ENCODE assay signal across 11 mouse cellular contexts in genomic region chr7:96775080-96775486, GRCm38 (mm10).
A peak's percentile ranks its signal among the peaks of the same experiment; 100 is the strongest.
DNase-seq lines count a peak whose midpoint lies in the region; ATAC-seq and TF ChIP-seq lines count a peak whose summit lies in the region.
"Had no signal": no experiment of that assay in that cellular context is flagged by ENCODE, and none has a peak within 500 bp of the region (broad histone marks: within the 10 kb centered on the region; RNA-seq: fewer than 3 reads in every experiment).

No protein-coding gene starts in this region.

- H3K4me2 ChIP-seq in heart, embryonic 13.5 days: no peak overlapping the region
- H3K4me2 ChIP-seq in lung, embryonic 14.5 days: no peak overlapping the region
- H3K4me2 ChIP-seq in embryonic facial prominence, embryonic 15.5 days (replicated peaks): no peak overlapping the region

- TF ChIP-seq CTCF in lung, embryonic 14.5 days (IDR thresholded peaks at IDR 0.05; ENCODE audit: low read depth): no peak

- peaks cover 19% of the 10 kb centered on the region for H3K4me1 ChIP-seq in heart, embryonic 13.5 days
- H3K4me1 ChIP-seq in lung, embryonic 14.5 days (ENCODE audit: insufficient read depth): peaks cover 17% of the 10 kb centered on the region
- H3K4me1 ChIP-seq in embryonic facial prominence, embryonic 15.5 days: peaks cover 25% of the 10 kb centered on the region

- WGBS in heart, embryonic 13.5 days: 61% methylated on average over 6 of the region's 6 CpGs
- 23% methylated on average over 6 of the region's 6 CpGs for WGBS in lung, embryonic 14.5 days
- WGBS in embryonic facial prominence, embryonic 15.5 days: 10% methylated on average over 6 of the region's 6 CpGs

- no peak for DNase-seq in heart, adult 9 months (ENCODE audit: low spot score in 2 of 2)
- peak; percentile 78 for DNase-seq in lung, embryonic 14.5 days
- no peak for DNase-seq in lung, postnatal 36 days
- peak; percentile 47 for DNase-seq in retina, embryonic 14.5 days (ENCODE audit: low spot score)
- DNase-seq in thymus, postnatal 25 days: no peak
- no peak for DNase-seq in ovary, adult 18-20 months (ENCODE audit: low spot score)
- DNase-seq: cerebellum, postnatal 14 days; gastrocnemius, postnatal 36 days had no signal

- peak overlapping the region; percentile 54 for H3K27ac ChIP-seq in heart, embryonic 13.5 days (replicated peaks)
- peak overlapping the region; percentile 92 for H3K27ac ChIP-seq in lung, embryonic 14.5 days (ENCODE audit: low read depth)
- peak overlapping the region; percentile 65; the same call in 1 of the 2 replicates for H3K27ac ChIP-seq in embryonic facial prominence, embryonic 15.5 days (replicated peaks)
- H3K27ac ChIP-seq: macrophage had no signal

- H3K9me3 ChIP-seq in heart, embryonic 13.5 days: peaks cover 5% of the 10 kb centered on the region; the same call in 1 of the 2 replicates
- H3K9me3 ChIP-seq in lung, embryonic 14.5 days (ENCODE audit: low read depth, low read length): no peaks in the 10 kb centered on the region
- no peaks in the 10 kb centered on the region for H3K9me3 ChIP-seq in embryonic facial prominence, embryonic 15.5 days (replicated peaks)

- no peak overlapping the region for H3K9ac ChIP-seq in heart, embryonic 13.5 days
- H3K9ac ChIP-seq in lung, embryonic 14.5 days: 0 out of 2 replicates have a peak overlapping the region, but pooled peaks have one; percentile 9
- H3K9ac ChIP-seq in embryonic facial prominence, embryonic 15.5 days: no peak overlapping the region

- H3K36me3 ChIP-seq in heart, embryonic 13.5 days: 0 out of 2 replicates have a peak, but pooled peaks cover 4% of the 10 kb centered on the region
- H3K36me3 ChIP-seq in lung, embryonic 14.5 days (ENCODE audit: insufficient read depth): no peaks in the 10 kb centered on the region
- 0 out of 2 replicates have a peak, but pooled peaks cover 8% of the 10 kb centered on the region for H3K36me3 ChIP-seq in embryonic facial prominence, embryonic 15.5 days

- H3K4me3 ChIP-seq in heart, embryonic 13.5 days: no peak overlapping the region
- no peak overlapping the region for H3K4me3 ChIP-seq in lung, embryonic 14.5 days (ENCODE audit: low read depth, low read length)
- no peak overlapping the region for H3K4me3 ChIP-seq in embryonic facial prominence, embryonic 15.5 days (replicated peaks)

- peaks cover 10% of the 10 kb centered on the region for H3K27me3 ChIP-seq in heart, embryonic 13.5 days (replicated peaks)
- no peaks in the 10 kb centered on the region for H3K27me3 ChIP-seq in lung, embryonic 14.5 days (ENCODE audit: insufficient read depth, low read length)
- no peaks in the 10 kb centered on the region for H3K27me3 ChIP-seq in embryonic facial prominence, embryonic 15.5 days

- ATAC-seq in heart, embryonic 13.5 days (ENCODE audit: extremely low read depth, insufficient number of reproducible peaks, low FRiP score, low TSS enrichment): no peak
- ATAC-seq in lung, embryonic 14.5 days (ENCODE audit: insufficient read depth): peak; percentile 80
- ATAC-seq in embryonic facial prominence, embryonic 15.5 days (ENCODE audit: insufficient number of reproducible peaks, low FRiP score, low TSS enrichment, low read depth): peak; percentile 34; the same call in 1 of the 2 replicates

Comparison
In these comparisons a context has a peak if more than half of its experiments do, and no peak if none do; other contexts are left out.
1. DNase-seq: peak in lung, embryonic 14.5 days (single experiment) and retina, embryonic 14.5 days (single experiment); none in heart, adult 9 months (0 of 2), lung, postnatal 36 days (single experiment), thymus, postnatal 25 days (single experiment) and ovary, adult 18-20 months (single experiment).
2. Peak in every context shown above with its lines, with median percentiles within 50 percentile points of each other: H3K27ac ChIP-seq.